Mouse (Mus musculus) lung, postnatal 0 days (tissue): Measurements from ENCODE around the gene Fbln1.

Experiments used
- CTCF ChIP-seq: IDR thresholded peaks from 2 replicates; pipeline ENCODE4 v1.5.1; 2016; ENCODE audit warnings: antibody characterized with exemption, mild to moderate bottlenecking
- EP300 ChIP-seq: IDR thresholded peaks from 2 replicates; pipeline ENCODE4 v1.6.1; 2016; ENCODE audit warnings: antibody characterized with exemption, mild to moderate bottlenecking, control low read depth

DNA sequence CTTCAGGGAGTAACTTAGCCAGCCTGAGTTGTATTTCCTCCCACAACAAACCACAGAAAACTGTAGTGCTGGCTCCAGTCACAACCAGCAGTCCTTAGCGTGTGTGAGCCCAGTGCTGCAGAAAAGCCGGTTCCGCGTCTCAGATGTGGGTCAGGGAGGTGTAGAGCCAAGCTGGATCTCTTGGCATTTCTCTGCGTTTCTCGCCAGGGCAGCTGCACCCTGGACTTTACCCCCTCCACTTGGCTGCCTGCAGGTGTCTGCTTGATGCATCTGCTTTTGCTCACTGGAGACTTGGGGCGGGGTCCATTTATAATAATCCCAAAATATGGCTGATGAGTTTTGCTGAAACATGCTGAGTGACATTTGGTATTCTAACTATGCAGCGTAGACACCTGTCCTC, 71.5 kb downstream of the Fbln1 start:
- no peak for TF ChIP-seq CTCF
- TF ChIP-seq EP300: no peak
